Mouse (Mus musculus) urinary bladder, postnatal 4 days (tissue): ENCODE results near the gene Lrrc46.

ENCODE experiments used
- DNase-seq, 2 experiments: peaks; one replicate each; pipeline ENCODE4 v3.0.0; 2021 to 2022; ENCODE audit warnings: low spot score in 2 of 2

Lrrc46 gene

DNA sequence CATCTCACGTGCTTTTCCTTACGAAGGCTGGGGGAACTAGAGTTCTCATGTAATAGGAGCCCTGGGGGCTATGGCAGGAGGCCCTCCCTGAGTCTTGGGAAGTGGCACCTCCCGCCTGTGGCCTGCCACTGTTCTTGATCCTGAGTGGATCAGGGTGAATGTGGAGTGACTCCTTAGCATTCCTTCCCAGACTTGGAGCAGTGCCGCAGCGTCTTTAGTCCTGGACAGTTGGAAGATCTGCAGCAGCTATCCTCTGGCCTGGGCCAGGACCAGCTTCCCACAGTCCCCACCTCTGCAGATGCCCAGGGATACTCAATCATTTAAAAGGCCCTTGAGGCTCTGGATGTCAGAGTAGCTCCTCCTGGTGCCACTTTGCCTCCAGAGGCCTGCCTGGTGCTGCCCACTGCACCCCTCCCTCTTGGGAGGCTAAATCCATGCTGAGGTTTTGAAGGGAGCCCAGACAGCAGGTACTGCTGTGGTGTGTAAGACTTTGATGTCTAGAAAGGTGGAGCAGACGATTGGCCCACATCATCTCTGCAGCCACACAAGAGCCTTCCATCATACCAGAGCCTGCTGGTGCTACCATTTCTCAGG is 8.4 kb upstream of the Lrrc46 start:
- DNase-seq, result no peak

GRCm38 (mm10) chr11:97048090-97048650 is 7.0 kb upstream of the Lrrc46 start:
- no peak for DNase-seq

GRCm38 (mm10) chr11:97045861-97046260 is 4.7 kb upstream of the Lrrc46 start:
- no peak for DNase-seq

DNA sequence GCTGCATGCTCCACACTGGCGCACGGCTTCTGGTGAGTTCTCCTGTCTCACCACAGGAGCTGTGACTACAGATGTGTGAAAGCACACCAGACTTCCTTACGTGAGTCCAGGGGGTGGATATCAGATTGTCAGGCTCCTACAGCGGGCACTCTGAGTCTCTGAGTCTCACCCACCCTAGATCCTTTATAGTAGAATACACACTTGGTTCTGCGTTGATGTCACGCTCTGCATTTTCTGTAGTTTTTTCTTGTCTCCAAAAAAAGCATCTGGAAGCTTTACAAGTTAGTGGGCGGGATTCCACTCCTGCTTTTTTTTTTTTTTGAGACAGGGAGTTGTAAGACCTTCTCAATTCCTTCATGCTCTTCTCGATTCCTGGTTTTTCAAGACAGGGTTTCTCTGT is 3.7 kb upstream of the Lrrc46 start:
- no peak for DNase-seq

DNA sequence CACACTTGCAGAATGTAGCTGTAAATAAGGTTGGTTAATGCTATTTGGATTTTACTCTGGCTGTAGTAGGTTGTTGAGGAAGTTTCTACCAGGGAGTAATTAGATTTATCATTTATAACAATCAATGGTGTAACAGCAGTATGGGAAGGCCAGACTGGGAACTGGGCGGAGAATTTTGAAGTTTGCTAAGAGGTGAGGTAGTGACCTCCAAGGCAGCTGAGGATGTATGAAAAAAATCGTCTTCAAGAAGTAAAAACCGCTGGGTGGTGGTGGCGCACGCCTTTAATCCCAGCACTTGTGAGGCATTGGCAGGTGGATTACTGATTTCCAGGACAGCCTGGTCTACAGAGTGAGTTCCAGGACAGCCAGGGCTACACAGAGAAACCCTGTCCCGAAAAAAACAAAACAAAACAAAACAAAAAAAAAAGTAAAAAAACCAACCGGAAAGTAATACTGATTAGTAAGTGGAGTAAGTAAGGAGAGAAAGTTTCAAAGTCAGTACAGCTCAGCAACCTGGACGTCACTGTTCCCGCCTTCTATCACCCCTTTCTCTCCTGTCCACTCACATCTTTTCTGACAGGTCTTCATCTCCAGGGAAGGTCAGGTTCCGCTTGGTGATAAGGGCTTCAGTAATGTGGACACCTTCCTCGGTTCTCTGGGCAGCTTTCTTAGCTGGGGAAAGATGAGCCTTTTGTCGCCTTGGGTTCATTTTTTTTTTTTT is 746 bp downstream of the Lrrc46 start:
- DNase-seq, result no peak

- no peak for DNase-seq
Measured at GRCm38 (mm10) chr11:97038881-97039280, 2.3 kb downstream of the Lrrc46 start.

DNA sequence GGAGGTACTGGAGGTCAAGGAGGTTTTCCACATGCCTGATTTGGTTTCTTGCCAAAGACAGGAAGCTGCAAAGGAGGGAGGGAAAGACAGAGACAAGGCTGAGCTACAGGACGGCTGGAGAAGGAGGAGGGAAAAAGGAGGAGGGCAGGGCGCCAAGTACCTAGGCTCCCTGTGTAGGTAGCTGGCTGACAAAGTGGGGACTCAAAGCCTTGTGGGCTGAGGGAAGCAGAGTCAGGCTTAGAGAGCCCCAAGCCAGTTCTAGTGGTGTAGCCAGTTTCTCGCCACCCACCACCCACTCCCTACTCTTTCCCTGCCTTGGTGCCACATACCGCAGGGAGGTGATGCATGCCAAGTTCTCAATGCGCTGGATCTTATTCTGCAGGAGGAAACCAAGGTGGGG is 5.1 kb downstream of the Lrrc46 start:
- DNase-seq, result no peak

DNA sequence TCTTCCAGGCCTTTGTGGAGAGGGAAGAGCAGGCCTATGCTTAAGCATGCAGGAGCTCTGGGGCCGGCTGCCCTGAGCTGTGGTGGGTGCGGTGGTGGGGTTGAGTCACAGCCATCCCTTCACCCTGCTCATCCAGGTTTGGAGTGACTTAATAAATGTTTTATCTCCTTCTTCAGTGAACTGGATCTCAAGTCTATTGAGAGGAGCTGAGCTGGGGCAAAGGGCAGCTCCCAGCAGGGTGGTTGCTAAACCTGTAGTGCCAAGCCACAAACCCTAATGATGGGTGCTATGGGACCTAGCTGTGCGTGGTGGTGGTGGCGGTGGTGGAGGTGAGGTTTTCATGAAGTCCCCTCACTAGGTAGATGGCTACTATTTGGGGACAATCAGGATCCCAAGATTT is 7.4 kb downstream of the Lrrc46 start:
- DNase-seq, result no peak

GRCm38 (mm10) chr11:97032499-97032898 is 8.7 kb downstream of the Lrrc46 start:
- no peak for DNase-seq

- DNase-seq, result no peak
Measured at GRCm38 (mm10) chr11:97031977-97032376, 9.2 kb downstream of the Lrrc46 start.

DNA sequence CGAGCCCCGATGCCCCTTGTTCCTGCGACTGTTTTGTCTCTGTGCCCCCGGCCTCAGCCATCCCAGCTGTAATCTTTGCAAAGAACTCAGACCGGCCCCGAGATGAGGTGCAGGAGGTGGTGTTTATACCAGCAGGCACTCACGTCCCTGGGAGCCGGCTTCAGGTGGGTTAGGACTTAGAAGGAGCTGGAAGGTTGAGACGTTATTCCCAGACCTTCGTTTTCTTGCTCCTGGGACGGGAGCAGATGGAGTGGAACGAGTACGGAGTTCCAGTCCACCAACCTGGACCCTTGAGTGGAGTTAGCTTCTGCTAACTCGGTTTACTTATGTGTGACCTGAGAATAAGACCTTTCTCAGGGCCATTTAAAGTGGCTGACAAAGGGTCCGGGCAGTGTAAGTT is 10.8 kb downstream of the Lrrc46 start:
- no peak for DNase-seq

DNA sequence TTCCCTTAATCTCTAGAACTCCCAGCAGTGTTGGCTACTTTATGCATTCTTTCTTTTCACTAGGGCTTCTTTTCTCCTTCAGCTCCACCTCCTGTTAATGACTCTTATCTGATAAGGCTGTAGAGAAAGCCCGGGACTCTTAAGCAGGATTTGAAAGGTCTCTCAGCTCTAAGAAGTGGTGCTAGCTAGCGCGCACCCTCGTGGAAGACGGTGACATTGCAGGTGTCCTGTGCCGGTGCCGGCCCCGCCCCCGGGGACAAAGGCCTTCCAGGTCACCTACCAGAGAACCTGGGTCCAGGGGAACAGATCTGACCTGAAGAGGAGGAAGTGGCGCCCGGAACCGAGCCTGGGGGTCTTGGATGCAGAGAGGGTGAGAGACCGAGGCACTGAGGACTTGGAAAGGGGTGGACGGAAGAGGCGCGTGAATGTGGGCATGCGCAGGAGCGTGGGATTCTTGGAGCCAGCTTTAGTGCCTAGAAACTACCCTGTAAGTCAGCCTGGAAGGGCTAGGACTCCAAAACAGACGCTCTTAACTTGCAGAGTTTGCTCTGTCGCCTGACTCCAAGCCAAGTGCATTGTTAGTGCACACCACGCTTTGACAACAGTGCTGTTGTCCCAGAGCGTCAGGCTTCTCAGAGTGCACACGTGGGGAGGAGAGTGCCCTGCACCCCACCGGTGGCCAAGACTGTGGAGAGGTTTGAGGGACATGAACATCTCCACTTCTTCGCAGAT is 11.4 kb downstream of the Lrrc46 start, which contains the start of gene Scrn2:
TSS of gene Scrn2 (plus strand) at position 253 of the 732 bp plus-strand sequence.
- peak; percentile 74 to 76 for DNase-seq

GRCm38 (mm10) chr11:97025721-97026344 is 15.4 kb downstream of the Lrrc46 start:
- peak; percentile 80 to 93 for DNase-seq

- no peak for DNase-seq
Measured at GRCm38 (mm10) chr11:97024977-97025376, 16.2 kb downstream of the Lrrc46 start.

- DNase-seq, result peak; percentile 73 to 78
Measured at GRCm38 (mm10) chr11:97021873-97022484, 19.2 kb downstream of the Lrrc46 start.

- no peak for DNase-seq
Measured at GRCm38 (mm10) chr11:97021121-97021765, 20.0 kb downstream of the Lrrc46 start.

- no peak for DNase-seq
Measured at GRCm38 (mm10) chr11:97019345-97019708, 21.9 kb downstream of the Lrrc46 start.

GRCm38 (mm10) chr11:97018583-97019344 is 22.4 kb downstream of the Lrrc46 start:
- DNase-seq, result no peak

GRCm38 (mm10) chr11:97017696-97018582 is 23.3 kb downstream of the Lrrc46 start:
- no peak for DNase-seq
